Mouse (Mus musculus) limb, embryonic 10.5 days (tissue): Measurements from ENCODE around the gene Ak3. TPM values are rescaled to one million over a fixed set of nuclear protein-coding genes. Genes with fewer than 3 reads are reported as not detected.
"Not testable (repeated sequence)": the region's sequence is repeated elsewhere in the genome, so short reads cannot be mapped to it uniquely, and the experiment has no call there.

Experiments used
- DNase-seq: peaks from one replicate; pipeline ENCODE4 v3.0.0-alpha.2; 2017; ENCODE audit warnings: low spot score
- H3K27ac ChIP-seq: fragments of 300-500 bp; sonication (generic); 2 replicates; pipeline ENCODE4 v1.5.1; 2016; ENCODE audit warnings: mild to moderate bottlenecking
- H3K27me3 ChIP-seq: fragments of 300-500 bp; sonication (generic); 2 replicates; pipeline ENCODE4 v1.6.1; 2016; ENCODE audit warnings: low read depth, mild to moderate bottlenecking; ENCODE audit not compliant: poor library complexity, severe bottlenecking
- H3K36me3 ChIP-seq: fragments of 300-500 bp; sonication (generic); 2 replicates; pipeline ENCODE4 v1.6.1; 2016; ENCODE audit warnings: mild to moderate bottlenecking, moderate library complexity
- H3K4me1 ChIP-seq: fragments of 300-500 bp; sonication (generic); 2 replicates; pipeline ENCODE4 v1.6.1; 2016
- H3K4me3 ChIP-seq: fragments of 300-500 bp; sonication (generic); 2 replicates; pipeline ENCODE4 v1.5.1; 2016; ENCODE audit warnings: mild to moderate bottlenecking, moderate library complexity
- H3K9me3 ChIP-seq: fragments of 300-500 bp; sonication (generic); replicated peaks from 2 replicates; pipeline ENCODE4 v1.6.1; 2016; ENCODE audit warnings: mild to moderate bottlenecking
- WGBS: fragments of 180-500 bp; shearing (Covaris S2); methylation state at CpG from one replicate; pipeline ENCODE4 v1.1.7; 2016; 5-methylcytosine and 5-hydroxymethylcytosine counted together
- polyA plus RNA-seq: library from polyadenylated mRNA; unstranded; fragments of >200 nt; fragmentation: Nextera tagmentation; extraction: Ambion mirVana; gene quantifications from 2 replicates; pipeline ENCODE4 v1.2.1, GENCODE M21; 2016

Ak3 gene
- polyA plus RNA-seq, 1 experiment from 2014 or later: 69.6 TPM

DNA sequence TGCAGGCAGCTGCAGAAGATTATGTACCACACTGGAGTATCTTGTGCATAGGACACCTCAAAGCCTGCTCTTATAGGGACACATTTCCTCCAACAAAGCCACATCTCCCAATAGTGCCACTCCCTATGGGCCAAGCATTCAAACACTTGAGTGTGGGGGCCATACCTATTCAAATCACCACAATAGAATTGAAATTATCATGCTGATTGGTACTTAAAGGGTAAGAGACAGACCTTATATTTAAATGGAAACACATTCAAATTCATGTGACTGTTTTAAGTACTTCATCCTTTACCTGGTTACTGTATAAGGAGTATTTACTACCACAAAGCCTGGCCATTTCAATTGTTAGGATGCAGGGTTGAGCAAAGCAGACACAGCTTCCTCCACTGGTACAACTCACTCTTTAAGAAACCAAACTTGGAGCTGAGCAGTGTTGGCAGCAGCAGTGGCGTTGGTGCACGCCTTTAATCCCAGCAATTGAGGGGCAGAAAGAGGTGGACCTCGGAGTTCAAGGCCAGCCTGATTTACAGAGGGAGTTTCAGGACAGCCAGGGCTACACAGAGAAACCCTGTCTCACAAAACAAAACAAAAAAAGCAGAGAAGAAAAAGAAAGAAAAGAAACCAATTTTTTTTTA, 39.6 kb downstream of the Ak3 start:
- DNase-seq: no peak
- no peak overlapping the region for H3K4me3 ChIP-seq
- no peak overlapping the region for H3K27ac ChIP-seq
- 87% methylated on average over 3 of the region's 3 CpGs for WGBS
- peaks cover 78% of the 10 kb centered on the region for H3K36me3 ChIP-seq
- H3K4me1 ChIP-seq: no peaks in the 10 kb centered on the region
- H3K27me3 ChIP-seq: no peaks in the 10 kb centered on the region
- H3K9me3 ChIP-seq: no peaks in the 10 kb centered on the region

DNA sequence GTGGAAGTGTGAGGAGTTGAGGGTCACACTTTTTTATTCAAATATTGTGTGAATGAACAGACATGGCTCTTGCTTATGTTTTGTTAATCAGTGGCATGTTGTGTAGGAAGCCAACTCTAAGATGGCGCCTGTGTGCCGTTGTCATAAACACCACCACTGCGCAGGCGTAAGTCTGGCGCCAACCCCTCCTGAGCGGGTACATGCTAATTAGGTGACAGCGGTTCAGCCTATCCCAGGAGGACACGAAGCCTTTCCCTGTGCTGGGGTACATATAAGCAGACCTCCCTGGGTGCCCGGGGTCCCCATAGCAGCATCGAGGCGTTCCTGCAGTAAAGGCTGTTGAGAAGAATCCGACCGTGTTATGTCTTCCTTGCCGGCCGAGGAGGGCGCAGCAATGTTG, 47.4 kb downstream of the Ak3 start:
- H3K4me3 ChIP-seq, H3K4me1 ChIP-seq, H3K27ac ChIP-seq, H3K27me3 ChIP-seq, DNase-seq, H3K9me3 ChIP-seq: not testable (repeated sequence)
- peaks cover 82% of the 10 kb centered on the region for H3K36me3 ChIP-seq
- WGBS: 96% methylated on average over 16 of the region's 16 CpGs

DNA sequence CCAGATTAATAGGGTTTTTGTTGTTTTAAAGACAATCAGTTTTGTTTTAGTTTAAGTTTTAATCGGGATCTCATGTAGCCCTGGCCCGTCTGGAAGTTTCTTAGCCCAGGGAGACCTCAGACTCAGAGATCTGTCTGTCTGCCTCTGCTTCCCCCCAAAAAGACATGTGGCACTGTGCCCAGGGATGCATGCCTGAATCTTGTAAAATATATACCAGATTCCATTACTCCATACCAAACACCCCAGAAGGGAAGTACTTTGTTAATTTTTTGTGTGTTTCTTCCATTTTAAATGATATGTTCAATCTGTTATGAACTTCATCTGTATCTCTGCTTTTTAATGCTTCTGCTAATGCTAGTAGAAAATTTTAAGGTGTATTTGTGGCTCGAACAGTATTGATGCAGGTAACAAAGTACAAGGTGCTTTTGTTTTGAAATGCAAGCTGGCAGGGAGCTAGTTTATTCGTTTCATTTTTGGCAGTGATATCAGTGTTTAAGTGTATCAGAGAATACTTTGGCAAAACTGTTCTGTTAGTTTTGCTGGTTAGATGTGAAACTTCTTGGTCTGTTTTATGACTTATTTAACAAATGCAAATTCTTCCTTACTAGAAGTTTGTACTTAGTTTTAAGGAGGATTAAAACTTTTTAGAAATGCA, 49.7 kb downstream of the Ak3 start:
- Histone ChIP-seq H3K9me3 (no peaks in the 10 kb centered on the region), H3K36me3 (peaks cover 92% of the 10 kb centered on the region), H3K27me3 (no peaks in the 10 kb centered on the region), H3K27ac (no peak overlapping the region), H3K4me3 (no peak overlapping the region), H3K4me1 (no peaks in the 10 kb centered on the region)
- no peak for DNase-seq
- 95% methylated on average over 4 of the region's 4 CpGs for WGBS

DNA sequence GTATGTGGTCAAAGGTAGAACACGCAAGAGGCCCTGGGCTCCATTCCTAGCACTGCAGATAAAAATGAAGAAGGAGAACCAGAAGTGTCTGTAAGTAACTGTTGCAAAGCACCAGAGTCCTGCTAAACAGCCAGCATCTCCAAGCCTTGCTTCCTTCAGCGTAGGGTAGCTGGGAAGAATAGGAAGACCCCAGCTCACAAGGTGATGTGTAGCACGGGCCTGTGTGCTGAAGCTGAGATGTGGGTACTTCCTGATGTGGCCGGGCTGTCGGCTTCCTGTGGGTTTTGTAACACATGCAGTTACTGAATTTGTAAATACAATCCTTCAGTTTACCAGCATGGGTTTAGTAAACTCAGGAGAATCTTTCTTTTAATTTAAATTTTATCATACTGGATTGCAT, 52.4 kb downstream of the Ak3 start:
- 91% methylated on average over 5 of the region's 5 CpGs for WGBS
- no peaks in the 10 kb centered on the region for H3K27me3 ChIP-seq
- H3K9me3 ChIP-seq: no peaks in the 10 kb centered on the region
- H3K27ac ChIP-seq: no peak overlapping the region
- H3K4me1 ChIP-seq: peaks cover 8% of the 10 kb centered on the region
- H3K36me3 ChIP-seq: peaks cover 73% of the 10 kb centered on the region
- no peak for DNase-seq
- H3K4me3 ChIP-seq: no peak overlapping the region

DNA sequence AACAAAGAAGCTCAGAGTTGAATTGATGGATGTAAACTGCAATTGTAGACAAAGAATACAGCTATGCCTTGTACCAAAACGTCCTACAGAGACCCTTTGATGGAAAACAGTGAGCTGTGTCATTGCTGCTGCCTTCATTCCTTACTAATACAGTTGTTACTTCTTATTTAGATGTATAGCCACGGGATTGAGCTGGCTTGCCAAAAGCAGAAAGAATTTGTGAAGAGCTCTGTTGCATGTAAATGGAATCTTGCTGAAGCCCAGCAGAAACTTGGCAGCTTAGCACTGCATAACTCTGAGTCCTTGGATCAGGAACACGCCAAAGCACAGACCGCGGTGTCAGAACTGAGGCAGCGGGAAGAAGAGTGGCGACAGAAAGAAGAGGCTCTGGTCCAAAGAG, 52.9 kb downstream of the Ak3 start:
- Histone ChIP-seq H3K27ac (no peak overlapping the region), H3K27me3 (no peaks in the 10 kb centered on the region), H3K4me1 (peaks cover 8% of the 10 kb centered on the region), H3K4me3 (no peak overlapping the region), H3K36me3 (peaks cover 68% of the 10 kb centered on the region), H3K9me3 (no peaks in the 10 kb centered on the region)
- no peak for DNase-seq
- 92% methylated on average over 7 of the region's 7 CpGs for WGBS

DNA sequence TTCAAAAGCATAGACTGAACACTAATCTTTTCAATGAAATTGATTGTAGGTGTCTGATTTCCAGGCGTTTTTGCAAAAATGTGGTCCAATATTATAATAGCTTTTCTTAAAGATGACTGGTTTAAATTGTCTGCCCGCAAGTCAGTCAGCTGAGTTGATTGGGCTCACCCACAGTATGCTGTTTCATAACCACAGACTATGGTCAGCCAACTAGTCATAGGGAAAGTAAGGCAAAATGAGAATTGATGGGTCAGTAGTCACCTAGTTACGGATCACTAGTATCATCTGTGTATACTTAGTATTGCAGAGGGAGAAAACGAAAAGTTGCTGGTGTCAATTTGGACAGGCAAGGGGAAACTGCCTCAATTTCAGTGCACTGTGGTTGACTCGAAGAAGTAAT, 56.4 kb downstream of the Ak3 start:
- WGBS: 71% methylated on average over 5 of the region's 5 CpGs
- H3K36me3 ChIP-seq: peaks cover 41% of the 10 kb centered on the region
- H3K4me1 ChIP-seq: peaks cover 13% of the 10 kb centered on the region
- no peak overlapping the region for H3K27ac ChIP-seq
- DNase-seq: no peak
- peak overlapping the region; percentile 88 for H3K4me3 ChIP-seq
- H3K27me3 ChIP-seq: no peaks in the 10 kb centered on the region
- no peaks in the 10 kb centered on the region for H3K9me3 ChIP-seq

DNA sequence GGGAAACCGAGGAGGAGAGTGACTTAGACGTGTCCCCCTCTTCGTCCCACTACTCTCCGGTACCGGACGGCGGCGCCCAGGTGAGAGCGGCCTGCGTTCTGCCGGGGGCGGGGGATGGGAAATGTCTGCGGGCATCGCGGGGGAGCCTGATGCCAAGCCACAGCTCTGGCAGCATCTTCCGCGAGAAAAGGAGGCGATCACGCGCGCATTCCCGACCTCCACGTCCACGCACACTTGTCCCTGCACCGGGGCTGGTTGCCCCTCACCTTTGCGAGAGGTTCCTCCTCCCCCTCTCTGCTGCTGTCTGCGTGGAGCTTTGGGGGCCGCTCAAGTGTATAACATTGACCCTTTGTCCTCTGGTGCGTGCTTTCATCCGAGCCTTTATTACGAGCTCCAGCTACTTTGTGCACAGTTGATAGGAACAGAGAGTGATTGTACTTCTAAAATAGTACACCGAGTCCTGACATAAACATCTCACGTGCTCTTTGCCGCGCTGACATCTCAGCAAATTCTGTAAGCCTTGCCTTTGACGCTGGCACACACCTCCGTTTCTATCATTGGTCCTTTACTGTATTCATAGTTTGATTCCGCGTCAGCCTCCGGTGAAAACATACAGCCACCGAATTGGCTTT, 57.1 kb downstream of the Ak3 start:
- peaks cover 34% of the 10 kb centered on the region for H3K36me3 ChIP-seq
- peaks cover 13% of the 10 kb centered on the region for H3K4me1 ChIP-seq
- H3K9me3 ChIP-seq: no peaks in the 10 kb centered on the region
- no peaks in the 10 kb centered on the region for H3K27me3 ChIP-seq
- WGBS: 3% methylated on average over 41 of the region's 41 CpGs
- H3K4me3 ChIP-seq: peak overlapping the region; percentile 88
- H3K27ac ChIP-seq: peak overlapping the region; percentile 90
- no peak for DNase-seq

DNA sequence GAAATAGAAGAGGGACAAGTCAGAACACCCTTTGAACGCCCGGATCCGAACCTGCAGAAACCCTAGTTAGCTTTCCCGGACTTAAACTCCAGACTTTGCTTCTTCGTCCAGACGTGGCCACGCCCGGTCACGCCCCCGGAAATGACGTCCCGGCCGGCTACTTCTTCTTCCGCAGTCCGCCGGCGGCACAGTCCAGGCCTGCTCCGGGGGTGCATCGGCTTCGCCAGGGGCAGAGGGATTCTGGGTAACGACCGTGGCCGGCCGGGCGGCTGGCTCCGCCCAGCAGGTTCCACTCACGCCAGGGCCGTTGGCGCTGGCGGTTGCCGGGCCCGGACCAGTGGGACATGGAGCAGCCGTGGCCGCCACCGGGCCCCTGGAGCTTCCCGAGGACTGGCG, 57.6 kb downstream of the Ak3 start, which contains the start of gene Cdc37l1:
TSS of gene Cdc37l1 (plus strand) at position 159 of the 396 bp plus-strand sequence.
- peaks cover 29% of the 10 kb centered on the region for H3K36me3 ChIP-seq
- WGBS: 0% methylated on average over 37 of the region's 37 CpGs
- no peaks in the 10 kb centered on the region for H3K27me3 ChIP-seq
- no peaks in the 10 kb centered on the region for H3K9me3 ChIP-seq
- H3K4me1 ChIP-seq: peaks cover 13% of the 10 kb centered on the region
- peak within 1 kb of the TSS; percentile 90 for H3K27ac ChIP-seq
- H3K4me3 ChIP-seq: peak within 1 kb of the TSS; percentile 88
- peak; percentile 100 for DNase-seq

DNA sequence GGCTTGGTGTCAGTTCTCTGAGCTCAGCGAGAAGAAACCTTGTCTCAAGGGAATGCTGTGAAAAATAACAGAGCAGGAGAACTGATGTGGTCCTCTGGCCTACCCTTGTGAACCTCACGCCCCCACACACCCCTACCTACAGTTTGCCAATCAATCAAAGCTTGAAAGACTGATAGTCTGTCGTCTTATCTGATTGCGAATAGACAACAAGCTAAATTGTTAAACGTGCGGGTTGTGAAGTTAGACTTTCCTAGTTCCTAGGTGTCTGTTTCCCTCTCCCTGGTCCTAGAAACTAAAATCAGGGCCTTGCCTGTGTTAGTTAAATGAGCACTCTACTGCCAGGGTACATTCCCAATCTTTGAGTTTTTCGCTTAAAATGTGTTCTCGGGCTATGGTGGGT, 58.2 kb downstream of the Ak3 start:
- Histone ChIP-seq H3K9me3 (no peaks in the 10 kb centered on the region), H3K27ac (peak overlapping the region; percentile 90), H3K4me1 (peaks cover 13% of the 10 kb centered on the region), H3K27me3 (no peaks in the 10 kb centered on the region), H3K4me3 (peak overlapping the region; percentile 88), H3K36me3 (peaks cover 22% of the 10 kb centered on the region)
- 64% methylated on average over 8 of the region's 8 CpGs for WGBS
- DNase-seq: no peak

DNA sequence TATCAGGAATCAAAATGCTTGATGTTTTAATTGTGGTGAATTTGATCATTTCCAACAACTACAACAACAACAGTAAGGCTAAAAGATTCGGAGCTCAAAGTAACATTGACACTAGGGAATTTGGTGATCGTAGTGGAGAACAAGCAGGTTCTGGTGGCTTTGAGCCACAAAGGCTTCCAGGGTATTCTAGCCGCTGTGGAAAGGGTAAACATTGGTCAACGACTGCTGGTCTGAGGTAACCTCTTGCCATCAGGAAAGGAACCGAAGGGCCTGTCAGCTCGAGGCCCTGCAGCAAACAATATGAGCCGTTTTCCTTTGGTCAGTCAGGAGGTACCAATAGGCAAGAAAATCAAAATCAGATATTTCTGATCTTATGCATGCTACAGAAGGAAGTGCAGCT, 65.1 kb downstream of the Ak3 start:
- no peak overlapping the region for H3K27ac ChIP-seq
- no peak overlapping the region for H3K4me3 ChIP-seq
- 77% methylated on average over 7 of the region's 7 CpGs for WGBS
- no peak for DNase-seq
- no peaks in the 10 kb centered on the region for H3K27me3 ChIP-seq
- no peaks in the 10 kb centered on the region for H3K4me1 ChIP-seq
- H3K36me3 ChIP-seq: no peaks in the 10 kb centered on the region
- no peaks in the 10 kb centered on the region for H3K9me3 ChIP-seq

DNA sequence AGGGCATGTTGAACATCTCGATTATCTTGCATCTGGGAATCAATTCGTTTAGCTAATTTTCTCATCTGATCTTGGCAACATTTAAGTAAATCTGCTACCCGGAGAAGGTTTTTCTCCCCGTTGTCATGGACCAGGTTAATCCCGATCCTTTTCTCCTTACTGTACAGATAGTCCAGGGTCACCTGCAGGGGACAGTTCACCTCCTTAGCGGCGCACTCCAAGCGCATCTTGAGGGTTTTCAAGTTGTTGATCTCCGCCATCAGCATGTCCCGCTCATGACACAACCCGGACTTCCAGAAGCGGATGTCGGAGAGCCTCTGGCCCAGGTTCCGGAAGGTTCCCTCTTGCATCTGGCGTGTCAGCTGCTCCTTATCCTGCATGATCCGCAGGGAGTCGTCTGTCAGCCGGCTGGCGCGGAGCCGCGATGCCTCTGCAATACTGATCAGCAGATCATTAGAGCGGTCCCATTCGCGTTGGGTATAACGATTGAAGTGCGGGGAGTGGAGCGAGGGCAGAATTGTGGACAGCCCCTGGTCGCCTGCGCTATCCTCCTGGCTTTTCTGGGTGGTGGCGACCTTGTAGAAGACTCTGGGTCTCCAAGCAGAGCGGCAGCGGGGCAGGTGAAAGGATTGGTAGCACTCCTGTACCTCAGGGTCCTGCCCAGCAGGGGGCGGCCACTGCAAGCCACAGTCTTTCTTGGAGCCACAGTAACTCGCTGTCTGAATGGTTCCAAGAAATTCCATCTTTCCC, 72.7 kb downstream of the Ak3 start:
- 23% methylated on average over 35 of the region's 35 CpGs for WGBS
- H3K27ac ChIP-seq: no peak overlapping the region

More for the DNA sequence above, 72.7 kb downstream of the Ak3 start:
- Histone ChIP-seq H3K36me3 (no peaks in the 10 kb centered on the region), H3K4me3 (peak overlapping the region; percentile 52), H3K27me3 (peaks cover 20% of the 10 kb centered on the region), H3K4me1 (peaks cover 8% of the 10 kb centered on the region; the same call in 1 of the 2 replicates), H3K9me3 (no peaks in the 10 kb centered on the region)
- DNase-seq: peak; percentile 87
